Mouse (Mus musculus): ENCODE results near the gene Aqp2. TPM values are rescaled to one million over a fixed set of nuclear protein-coding genes. Genes with fewer than 3 reads are reported as not detected.

Gene Aqp2
- polyA plus RNA-seq, 1 experiment from 2014 or later, result not detected

- Histone ChIP-seq H3K36me3 (ENCODE audit: control insufficient read depth, insufficient read depth, low read length) (no peaks in the 10 kb centered on the region), H3K4me3 (ENCODE audit: low read depth, low read length) (no peak overlapping the region), H3K9ac (ENCODE audit: low read length) (no peak overlapping the region), H3K27me3 (ENCODE audit: control insufficient read depth, insufficient read depth, low read length) (no peaks in the 10 kb centered on the region), H3K27ac (replicated peaks) (no peak overlapping the region), H3K9me3 (ENCODE audit: control insufficient read depth, low read length) (no peaks in the 10 kb centered on the region), H3K4me1 (replicated peaks; ENCODE audit: control insufficient read depth, insufficient read depth) (no peaks in the 10 kb centered on the region), H3K4me2 (replicated peaks; ENCODE audit: low read depth) (no peak overlapping the region)
- TF ChIP-seq EP300 (optimal IDR thresholded peaks at IDR 0.05) (no peak), CTCF (IDR thresholded peaks at IDR 0.05; ENCODE audit: low read depth) (no peak)
- DNase-seq (ENCODE audit: low spot score) (no peak), ATAC-seq (ENCODE audit: low FRiP score, low TSS enrichment) (peak; percentile 68)
- WGBS, result 46% methylated on average over 7 of the region's 7 CpGs
These were observed 34.8 kb upstream of the Aqp2 start for GRCm38 (mm10) chr15:99544047-99544446.

- H3K4me2 ChIP-seq (replicated peaks; ENCODE audit: low read depth), result no peak overlapping the region
- no peak overlapping the region for H3K9ac ChIP-seq (ENCODE audit: low read length)
- H3K27me3 ChIP-seq (ENCODE audit: control insufficient read depth, insufficient read depth, low read length), result no peaks in the 10 kb centered on the region
- no peak for TF ChIP-seq CTCF (IDR thresholded peaks at IDR 0.05; ENCODE audit: low read depth)
- TF ChIP-seq EP300 (optimal IDR thresholded peaks at IDR 0.05), result no peak
- no peaks in the 10 kb centered on the region for H3K36me3 ChIP-seq (ENCODE audit: control insufficient read depth, insufficient read depth, low read length)
- H3K27ac ChIP-seq (replicated peaks), result no peak overlapping the region
- no peak overlapping the region for H3K4me3 ChIP-seq (ENCODE audit: low read depth, low read length)
- H3K9me3 ChIP-seq (ENCODE audit: control insufficient read depth, low read length), result no peaks in the 10 kb centered on the region
- 65% methylated on average over 11 of the region's 11 CpGs for WGBS
- ATAC-seq (ENCODE audit: low FRiP score, low TSS enrichment), result peak; percentile 24; the same call in 1 of the 2 replicates
- no peak for DNase-seq (ENCODE audit: low spot score)
- H3K4me1 ChIP-seq (replicated peaks; ENCODE audit: control insufficient read depth, insufficient read depth), result no peaks in the 10 kb centered on the region
These were observed 32.3 kb upstream of the Aqp2 start for GRCm38 (mm10) chr15:99546596-99546995.

- no peaks in the 10 kb centered on the region for H3K27me3 ChIP-seq (ENCODE audit: control insufficient read depth, insufficient read depth, low read length)
- H3K4me2 ChIP-seq (replicated peaks; ENCODE audit: low read depth), result no peak overlapping the region
- no peaks in the 10 kb centered on the region for H3K36me3 ChIP-seq (ENCODE audit: control insufficient read depth, insufficient read depth, low read length)
- TF ChIP-seq EP300 (optimal IDR thresholded peaks at IDR 0.05), result no peak
- TF ChIP-seq CTCF (IDR thresholded peaks at IDR 0.05; ENCODE audit: low read depth), result no peak
- no peaks in the 10 kb centered on the region for H3K4me1 ChIP-seq (replicated peaks; ENCODE audit: control insufficient read depth, insufficient read depth)
- ATAC-seq (ENCODE audit: low FRiP score, low TSS enrichment) (no peak), DNase-seq (ENCODE audit: low spot score) (no peak)
- no peak overlapping the region for H3K27ac ChIP-seq (replicated peaks)
- 58% methylated on average over 6 of the region's 6 CpGs for WGBS
- H3K4me3 ChIP-seq (ENCODE audit: low read depth, low read length), result no peak overlapping the region
- H3K9me3 ChIP-seq (ENCODE audit: control insufficient read depth, low read length), result no peaks in the 10 kb centered on the region
- no peak overlapping the region for H3K9ac ChIP-seq (ENCODE audit: low read length)
These were observed 31.1 kb upstream of the Aqp2 start for GRCm38 (mm10) chr15:99547732-99548131.

GRCm38 (mm10) chr15:99549901-99550300 is 29.0 kb upstream of the Aqp2 start:
- no peaks in the 10 kb centered on the region for H3K36me3 ChIP-seq (ENCODE audit: control insufficient read depth, insufficient read depth, low read length)
- no peaks in the 10 kb centered on the region for H3K9me3 ChIP-seq (ENCODE audit: control insufficient read depth, low read length)
- H3K4me1 ChIP-seq (replicated peaks; ENCODE audit: control insufficient read depth, insufficient read depth), result no peaks in the 10 kb centered on the region
- no peaks in the 10 kb centered on the region for H3K27me3 ChIP-seq (ENCODE audit: control insufficient read depth, insufficient read depth, low read length)
- no peak overlapping the region for H3K9ac ChIP-seq (ENCODE audit: low read length)
- TF ChIP-seq EP300 (optimal IDR thresholded peaks at IDR 0.05) (no peak), CTCF (IDR thresholded peaks at IDR 0.05; ENCODE audit: low read depth) (no peak)
- H3K27ac ChIP-seq (replicated peaks), result no peak overlapping the region
- WGBS, result 61% methylated on average over 2 of the region's 2 CpGs
- ATAC-seq (ENCODE audit: low FRiP score, low TSS enrichment), result no peak
- H3K4me2 ChIP-seq (replicated peaks; ENCODE audit: low read depth), result no peak overlapping the region
- H3K4me3 ChIP-seq (ENCODE audit: low read depth, low read length), result no peak overlapping the region
- DNase-seq (ENCODE audit: low spot score), result no peak

GRCm38 (mm10) chr15:99553767-99554166 is 25.1 kb upstream of the Aqp2 start:
- H3K4me2 ChIP-seq (replicated peaks; ENCODE audit: low read depth), result no peak overlapping the region
- WGBS, result 33% methylated on average over 6 of the region's 6 CpGs
- no peaks in the 10 kb centered on the region for H3K27me3 ChIP-seq (ENCODE audit: control insufficient read depth, insufficient read depth, low read length)
- H3K4me1 ChIP-seq (replicated peaks; ENCODE audit: control insufficient read depth, insufficient read depth), result no peaks in the 10 kb centered on the region
- TF ChIP-seq CTCF (IDR thresholded peaks at IDR 0.05; ENCODE audit: low read depth) (no peak), EP300 (optimal IDR thresholded peaks at IDR 0.05) (no peak)
- no peak overlapping the region for H3K4me3 ChIP-seq (ENCODE audit: low read depth, low read length)
- DNase-seq (ENCODE audit: low spot score), result no peak
- peak; percentile 54; the same call in 1 of the 2 replicates for ATAC-seq (ENCODE audit: low FRiP score, low TSS enrichment)
- no peaks in the 10 kb centered on the region for H3K9me3 ChIP-seq (ENCODE audit: control insufficient read depth, low read length)
- no peaks in the 10 kb centered on the region for H3K36me3 ChIP-seq (ENCODE audit: control insufficient read depth, insufficient read depth, low read length)
- no peak overlapping the region for H3K27ac ChIP-seq (replicated peaks)
- H3K9ac ChIP-seq (ENCODE audit: low read length), result no peak overlapping the region

- peak; percentile 32 for TF ChIP-seq CTCF (IDR thresholded peaks at IDR 0.05; ENCODE audit: low read depth)
- no peak for TF ChIP-seq EP300 (optimal IDR thresholded peaks at IDR 0.05)
- Histone ChIP-seq H3K4me3 (ENCODE audit: low read depth, low read length) (no peak overlapping the region), H3K27me3 (ENCODE audit: control insufficient read depth, insufficient read depth, low read length) (no peaks in the 10 kb centered on the region), H3K9me3 (ENCODE audit: control insufficient read depth, low read length) (no peaks in the 10 kb centered on the region), H3K9ac (ENCODE audit: low read length) (no peak overlapping the region), H3K4me1 (replicated peaks; ENCODE audit: control insufficient read depth, insufficient read depth) (no peaks in the 10 kb centered on the region), H3K27ac (replicated peaks) (no peak overlapping the region), H3K36me3 (ENCODE audit: control insufficient read depth, insufficient read depth, low read length) (no peaks in the 10 kb centered on the region), H3K4me2 (replicated peaks; ENCODE audit: low read depth) (no peak overlapping the region)
- ATAC-seq (ENCODE audit: low FRiP score, low TSS enrichment) (no peak), DNase-seq (ENCODE audit: low spot score) (no peak)
- WGBS, result 77% methylated on average over 1 of the region's 1 CpGs
These were observed 19.9 kb upstream of the Aqp2 start for GRCm38 (mm10) chr15:99558947-99559346.
